Mouse (Mus musculus): Measurements from ENCODE around the gene Bsn. TPM values are rescaled to one million over a fixed set of nuclear protein-coding genes. Genes with fewer than 3 reads are reported as not detected.

The Bsn gene
- total and polyA plus RNA-seq, 2 experiments, result under 0.01 TPM

- H3K79me2 ChIP-seq (ENCODE audit: control insufficient read depth, insufficient read depth, low read length), result no peaks in the 10 kb centered on the region
- TF ChIP-seq CTCF (IDR thresholded peaks at IDR 0.05; ENCODE audit: low read depth, low read length) (no peak), POLR2A (IDR thresholded peaks at IDR 0.05; ENCODE audit: extremely low read depth, insufficient read depth, low read length) (no peak)
- no peak overlapping the region for H3K27ac ChIP-seq (replicated peaks; ENCODE audit: insufficient read depth, low read depth, low read length)
- 33% methylated on average over 5 of the region's 5 CpGs for WGBS
- DNase-seq (ENCODE audit: extremely low read depth, low read depth, low spot score), result peak; percentile 91
- no peaks in the 10 kb centered on the region for H3K27me3 ChIP-seq (ENCODE audit: control insufficient read depth, insufficient read depth, low read length)
- H3K4me1 ChIP-seq (ENCODE audit: control insufficient read depth, insufficient read depth, low read length), result peaks cover 7% of the 10 kb centered on the region; the same call in 1 of the 2 replicates
- no peak overlapping the region for H3K9ac ChIP-seq (ENCODE audit: low read depth, low read length)
- H3K4me3 ChIP-seq (ENCODE audit: insufficient read depth, low read depth, low read length), result no peak overlapping the region
- H3K36me3 ChIP-seq (ENCODE audit: control insufficient read depth, insufficient read depth, low read length), result no peaks in the 10 kb centered on the region
Observed at GRCm38 (mm10) chr9:108172777-108173350, 17.3 kb downstream of the Bsn start.

GRCm38 (mm10) chr9:108169751-108170150 lies 20.4 kb downstream of the Bsn start:
- peak; percentile 4 for DNase-seq (ENCODE audit: extremely low read depth, low read depth, low spot score)
- Histone ChIP-seq H3K9ac (ENCODE audit: low read depth, low read length) (no peak overlapping the region), H3K79me2 (ENCODE audit: control insufficient read depth, insufficient read depth, low read length) (no peaks in the 10 kb centered on the region), H3K4me1 (ENCODE audit: control insufficient read depth, insufficient read depth, low read length) (peaks cover 7% of the 10 kb centered on the region; the same call in 1 of the 2 replicates), H3K27ac (replicated peaks; ENCODE audit: insufficient read depth, low read depth, low read length) (no peak overlapping the region), H3K27me3 (ENCODE audit: control insufficient read depth, insufficient read depth, low read length) (no peaks in the 10 kb centered on the region), H3K36me3 (ENCODE audit: control insufficient read depth, insufficient read depth, low read length) (no peaks in the 10 kb centered on the region), H3K4me3 (ENCODE audit: insufficient read depth, low read depth, low read length) (no peak overlapping the region)
- WGBS, result 68% methylated on average over 10 of the region's 10 CpGs
- no peak for TF ChIP-seq POLR2A (IDR thresholded peaks at IDR 0.05; ENCODE audit: extremely low read depth, insufficient read depth, low read length)
- no peak for TF ChIP-seq CTCF (IDR thresholded peaks at IDR 0.05; ENCODE audit: low read depth, low read length)

- Histone ChIP-seq H3K9ac (ENCODE audit: low read depth, low read length) (no peak overlapping the region), H3K27ac (replicated peaks; ENCODE audit: insufficient read depth, low read depth, low read length) (no peak overlapping the region)
- whole genome bisulfite sequencing, result 54% methylated on average over 8 of the region's 8 CpGs
Observed at GRCm38 (mm10) chr9:108165143-108165542, 25.0 kb downstream of the Bsn start.

GRCm38 (mm10) chr9:108163646-108164284 lies 26.4 kb downstream of the Bsn start:
- Histone ChIP-seq H3K4me1 (ENCODE audit: control insufficient read depth, insufficient read depth, low read length) (no peaks in the 10 kb centered on the region), H3K4me3 (ENCODE audit: insufficient read depth, low read depth, low read length) (no peak overlapping the region), H3K27me3 (ENCODE audit: control insufficient read depth, insufficient read depth, low read length) (no peaks in the 10 kb centered on the region), H3K36me3 (ENCODE audit: control insufficient read depth, insufficient read depth, low read length) (no peaks in the 10 kb centered on the region), H3K9ac (ENCODE audit: low read depth, low read length) (no peak overlapping the region), H3K27ac (replicated peaks; ENCODE audit: insufficient read depth, low read depth, low read length) (no peak overlapping the region), H3K79me2 (ENCODE audit: control insufficient read depth, insufficient read depth, low read length) (no peaks in the 10 kb centered on the region)
- no peak for DNase-seq (ENCODE audit: extremely low read depth, low read depth, low spot score)
- TF ChIP-seq POLR2A (IDR thresholded peaks at IDR 0.05; ENCODE audit: extremely low read depth, insufficient read depth, low read length), result no peak
- TF ChIP-seq CTCF (IDR thresholded peaks at IDR 0.05; ENCODE audit: low read depth, low read length), result no peak
- WGBS, result 87% methylated on average over 16 of the region's 16 CpGs

More at GRCm38 (mm10) chr9:108165143-108165542, 25.0 kb downstream of the Bsn start:
- H3K4me1 ChIP-seq (ENCODE audit: control insufficient read depth, insufficient read depth, low read length), result no peaks in the 10 kb centered on the region
- no peaks in the 10 kb centered on the region for H3K27me3 ChIP-seq (ENCODE audit: control insufficient read depth, insufficient read depth, low read length)
- no peak for DNase-seq (ENCODE audit: extremely low read depth, low read depth, low spot score)
- TF ChIP-seq POLR2A (IDR thresholded peaks at IDR 0.05; ENCODE audit: extremely low read depth, insufficient read depth, low read length), result no peak
- TF ChIP-seq CTCF (IDR thresholded peaks at IDR 0.05; ENCODE audit: low read depth, low read length), result no peak
- no peak overlapping the region for H3K4me3 ChIP-seq (ENCODE audit: insufficient read depth, low read depth, low read length)
- H3K79me2 ChIP-seq (ENCODE audit: control insufficient read depth, insufficient read depth, low read length), result no peaks in the 10 kb centered on the region
- H3K36me3 ChIP-seq (ENCODE audit: control insufficient read depth, insufficient read depth, low read length), result no peaks in the 10 kb centered on the region

GRCm38 (mm10) chr9:108157891-108158290 lies 32.3 kb downstream of the Bsn start:
- Histone ChIP-seq H3K27me3 (ENCODE audit: control insufficient read depth, insufficient read depth, low read length) (no peaks in the 10 kb centered on the region), H3K36me3 (ENCODE audit: control insufficient read depth, insufficient read depth, low read length) (no peaks in the 10 kb centered on the region), H3K4me1 (ENCODE audit: control insufficient read depth, insufficient read depth, low read length) (no peaks in the 10 kb centered on the region), H3K27ac (replicated peaks; ENCODE audit: insufficient read depth, low read depth, low read length) (no peak overlapping the region), H3K79me2 (ENCODE audit: control insufficient read depth, insufficient read depth, low read length) (no peaks in the 10 kb centered on the region), H3K4me3 (ENCODE audit: insufficient read depth, low read depth, low read length) (no peak overlapping the region), H3K9ac (ENCODE audit: low read depth, low read length) (no peak overlapping the region)
- DNase-seq (ENCODE audit: extremely low read depth, low read depth, low spot score), result no peak
- WGBS, result 68% methylated on average over 7 of the region's 7 CpGs
- no peak for TF ChIP-seq CTCF (IDR thresholded peaks at IDR 0.05; ENCODE audit: low read depth, low read length)
- no peak for TF ChIP-seq POLR2A (IDR thresholded peaks at IDR 0.05; ENCODE audit: extremely low read depth, insufficient read depth, low read length)

- no peaks in the 10 kb centered on the region for H3K79me2 ChIP-seq (ENCODE audit: control insufficient read depth, insufficient read depth, low read length)
- no peak overlapping the region for H3K27ac ChIP-seq (replicated peaks; ENCODE audit: insufficient read depth, low read depth, low read length)
- no peaks in the 10 kb centered on the region for H3K27me3 ChIP-seq (ENCODE audit: control insufficient read depth, insufficient read depth, low read length)
- TF ChIP-seq CTCF (IDR thresholded peaks at IDR 0.05; ENCODE audit: low read depth, low read length), result no peak
- no peak for TF ChIP-seq POLR2A (IDR thresholded peaks at IDR 0.05; ENCODE audit: extremely low read depth, insufficient read depth, low read length)
- no peak overlapping the region for H3K4me3 ChIP-seq (ENCODE audit: insufficient read depth, low read depth, low read length)
- 88% methylated on average over 6 of the region's 6 CpGs for WGBS
- H3K4me1 ChIP-seq (ENCODE audit: control insufficient read depth, insufficient read depth, low read length), result no peaks in the 10 kb centered on the region
- no peak for DNase-seq (ENCODE audit: extremely low read depth, low read depth, low spot score)
- H3K36me3 ChIP-seq (ENCODE audit: control insufficient read depth, insufficient read depth, low read length), result no peaks in the 10 kb centered on the region
- no peak overlapping the region for H3K9ac ChIP-seq (ENCODE audit: low read depth, low read length)
Observed at GRCm38 (mm10) chr9:108157451-108157850, 32.7 kb downstream of the Bsn start.
